Mouse (Mus musculus): Measurements from ENCODE around the gene Tmem88. TPM values are rescaled to one million over a fixed set of nuclear protein-coding genes. Genes with fewer than 3 reads are reported as not detected.

Tmem88 gene
- 14.4 and 15.4 TPM in 2 replicates for polyA plus RNA-seq (2016; fragmentation: Nextera tagmentation; extraction: Ambion mirVana)

DNA sequence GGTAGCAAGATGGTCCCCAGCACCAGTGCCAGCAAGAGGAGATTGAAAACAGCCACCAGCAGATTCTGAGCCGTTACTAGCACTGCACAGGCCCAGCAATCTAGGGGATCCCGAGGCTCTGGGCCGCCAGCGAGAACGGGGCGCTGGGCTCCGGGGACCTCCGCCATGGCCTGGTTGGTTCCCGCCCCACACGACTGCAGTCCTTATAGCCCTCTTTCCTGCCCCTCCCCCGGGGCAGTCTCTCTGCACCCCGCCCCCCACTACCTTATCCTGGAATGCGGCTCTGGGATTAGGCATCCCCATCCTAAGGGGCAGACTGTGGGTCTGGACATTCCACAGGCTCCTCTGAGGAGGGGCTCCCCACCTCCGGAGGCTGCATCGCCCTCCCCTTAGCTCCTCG is at the start of gene Tmem88:
Gene Tmem88, minus strand, starts transcription at position 176 of the 400 bp plus-strand sequence.
- ATAC-seq: no peak
- WGBS (ENCODE audit: insufficient replicate concordance): 19% methylated on average over 16 of the region's 16 CpGs

GRCm38 (mm10) chr11:69447299-69447698 is 49.3 kb upstream of the Tmem88 start:
- 71% methylated on average over 7 of the region's 7 CpGs for WGBS (ENCODE audit: insufficient replicate concordance)
- no peak for ATAC-seq
- no peaks in the 10 kb centered on the region for H3K36me3 ChIP-seq
- H3K4me3 ChIP-seq: no peak overlapping the region
- peaks cover 4% of the 10 kb centered on the region for H3K4me1 ChIP-seq
- H3K27me3 ChIP-seq (replicated peaks): peaks cover 12% of the 10 kb centered on the region
- no peak overlapping the region for H3K9ac ChIP-seq
- no peak overlapping the region for H3K27ac ChIP-seq
- no peaks in the 10 kb centered on the region for H3K9me3 ChIP-seq (replicated peaks)
- no peak overlapping the region for H3K4me2 ChIP-seq

More for the DNA sequence above, at the start of gene Tmem88:
- H3K36me3 ChIP-seq: peaks cover 37% of the 10 kb centered on the region
- peak within 1 kb of the TSS; percentile 94 for H3K4me2 ChIP-seq
- peak within 1 kb of the TSS; percentile 79 for H3K4me3 ChIP-seq
- H3K9me3 ChIP-seq (replicated peaks): no peaks in the 10 kb centered on the region
- H3K27ac ChIP-seq: peak within 1 kb of the TSS; percentile 95
- peaks cover 52% of the 10 kb centered on the region for H3K4me1 ChIP-seq
- peak within 1 kb of the TSS; percentile 91 for H3K9ac ChIP-seq
- peaks cover 8% of the 10 kb centered on the region; the same call in 1 of the 2 replicates for H3K27me3 ChIP-seq (replicated peaks)

DNA sequence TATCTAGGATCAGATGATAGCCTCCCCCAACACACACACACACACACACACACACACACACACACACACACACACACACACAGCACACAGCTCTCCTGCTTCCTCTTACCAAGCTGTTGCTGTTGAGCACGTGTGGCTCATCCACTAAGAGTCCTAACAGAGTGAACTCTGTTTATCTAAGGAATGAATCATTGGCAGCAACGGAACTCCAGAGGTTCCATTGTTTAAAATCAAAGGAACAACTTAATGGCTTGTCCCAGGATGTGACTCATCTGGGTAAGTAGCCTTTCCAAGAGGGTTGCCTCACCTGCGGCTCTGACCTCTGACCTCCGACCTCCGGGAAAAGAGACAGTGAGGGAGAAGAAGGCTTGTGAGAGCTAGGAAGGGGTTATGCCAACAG is 45.3 kb upstream of the Tmem88 start:
- no peak overlapping the region for H3K9ac ChIP-seq
- H3K9me3 ChIP-seq (replicated peaks): no peaks in the 10 kb centered on the region
- peaks cover 5% of the 10 kb centered on the region for H3K27me3 ChIP-seq (replicated peaks)
- WGBS (ENCODE audit: insufficient replicate concordance): 37% methylated on average over 5 of the region's 5 CpGs
- H3K27ac ChIP-seq: no peak overlapping the region
- no peaks in the 10 kb centered on the region for H3K4me1 ChIP-seq
- H3K4me3 ChIP-seq: no peak overlapping the region
- no peaks in the 10 kb centered on the region for H3K36me3 ChIP-seq
- no peak overlapping the region for H3K4me2 ChIP-seq
- ATAC-seq: no peak

DNA sequence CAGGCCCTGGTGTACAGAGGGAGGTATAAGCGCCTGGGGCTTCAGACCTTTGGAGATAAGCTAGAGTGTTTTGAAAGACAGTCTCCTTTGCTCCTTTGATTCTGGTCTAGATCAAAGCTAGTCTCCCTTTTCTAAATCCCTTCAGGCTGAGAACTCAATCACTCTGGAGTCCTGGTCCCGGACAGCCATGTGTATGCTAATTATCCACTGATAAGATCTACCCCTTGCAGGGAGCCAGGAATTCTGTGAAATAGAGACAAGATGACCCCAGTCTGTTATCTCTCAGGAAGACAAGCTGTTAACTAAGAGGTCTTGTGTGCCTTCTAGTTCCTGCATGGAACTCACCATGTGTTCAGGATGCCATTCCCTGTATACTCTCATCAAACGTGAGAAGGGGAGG is 39.3 kb upstream of the Tmem88 start:
- no peak for ATAC-seq
- H3K9me3 ChIP-seq (replicated peaks): no peaks in the 10 kb centered on the region
- 32% methylated on average over 3 of the region's 3 CpGs for WGBS (ENCODE audit: insufficient replicate concordance)
- no peaks in the 10 kb centered on the region for H3K4me1 ChIP-seq
- H3K9ac ChIP-seq: no peak overlapping the region
- no peaks in the 10 kb centered on the region for H3K36me3 ChIP-seq
- no peak overlapping the region for H3K27ac ChIP-seq
- H3K4me3 ChIP-seq: no peak overlapping the region
- H3K27me3 ChIP-seq (replicated peaks): peaks cover 45% of the 10 kb centered on the region
- no peak overlapping the region for H3K4me2 ChIP-seq

DNA sequence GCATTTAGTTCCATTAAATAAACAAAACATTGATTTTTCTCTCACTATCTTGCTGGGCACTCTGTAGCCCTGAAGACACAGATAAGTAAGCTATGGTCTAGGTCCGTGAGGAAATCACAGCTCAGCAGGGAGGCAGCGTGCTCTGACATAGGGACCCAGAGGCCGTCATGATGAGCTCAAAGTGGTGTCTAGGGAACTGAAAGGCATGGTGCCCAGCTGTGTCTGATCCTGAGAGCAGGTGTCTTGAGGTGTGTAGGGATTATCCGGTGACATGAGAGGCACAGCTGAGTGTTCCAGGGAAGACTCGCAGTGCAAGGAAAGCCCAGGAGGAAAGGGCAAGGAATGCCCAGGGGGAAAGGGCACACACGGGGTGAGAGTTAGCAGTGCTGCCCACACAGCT is 35.2 kb upstream of the Tmem88 start:
- Histone ChIP-seq H3K9ac (no peak overlapping the region), H3K4me3 (no peak overlapping the region), H3K4me1 (peaks cover 12% of the 10 kb centered on the region), H3K27ac (no peak overlapping the region), H3K27me3 (replicated peaks) (peaks cover 51% of the 10 kb centered on the region), H3K36me3 (no peaks in the 10 kb centered on the region), H3K4me2 (no peak overlapping the region), H3K9me3 (replicated peaks) (no peaks in the 10 kb centered on the region)
- no peak for ATAC-seq
- WGBS (ENCODE audit: insufficient replicate concordance): 55% methylated on average over 6 of the region's 6 CpGs

DNA sequence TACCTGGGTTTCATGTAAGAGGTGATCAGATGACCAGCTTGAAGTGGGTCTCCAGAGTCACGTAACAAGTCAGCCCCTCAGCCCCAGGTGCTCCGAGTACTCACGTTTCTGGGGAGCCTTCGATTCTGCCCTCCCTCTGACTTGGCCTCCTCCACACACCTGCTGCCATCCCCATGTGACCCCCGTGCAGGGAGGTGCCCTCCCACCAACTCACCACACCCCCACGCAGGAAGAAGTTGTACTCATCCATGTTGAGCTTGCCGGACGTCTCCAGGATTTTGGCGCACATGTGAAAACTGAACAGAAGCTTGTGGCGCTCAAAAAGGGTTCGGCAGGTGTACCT is 34.6 kb upstream of the Tmem88 start:
- no peak for ATAC-seq
- Histone ChIP-seq H3K4me1 (peaks cover 12% of the 10 kb centered on the region), H3K9ac (no peak overlapping the region), H3K9me3 (replicated peaks) (no peaks in the 10 kb centered on the region), H3K4me3 (no peak overlapping the region), H3K27ac (no peak overlapping the region), H3K4me2 (no peak overlapping the region), H3K27me3 (replicated peaks) (peaks cover 46% of the 10 kb centered on the region), H3K36me3 (no peaks in the 10 kb centered on the region)
- 61% methylated on average over 11 of the region's 11 CpGs for whole genome bisulfite sequencing (ENCODE audit: insufficient replicate concordance)

DNA sequence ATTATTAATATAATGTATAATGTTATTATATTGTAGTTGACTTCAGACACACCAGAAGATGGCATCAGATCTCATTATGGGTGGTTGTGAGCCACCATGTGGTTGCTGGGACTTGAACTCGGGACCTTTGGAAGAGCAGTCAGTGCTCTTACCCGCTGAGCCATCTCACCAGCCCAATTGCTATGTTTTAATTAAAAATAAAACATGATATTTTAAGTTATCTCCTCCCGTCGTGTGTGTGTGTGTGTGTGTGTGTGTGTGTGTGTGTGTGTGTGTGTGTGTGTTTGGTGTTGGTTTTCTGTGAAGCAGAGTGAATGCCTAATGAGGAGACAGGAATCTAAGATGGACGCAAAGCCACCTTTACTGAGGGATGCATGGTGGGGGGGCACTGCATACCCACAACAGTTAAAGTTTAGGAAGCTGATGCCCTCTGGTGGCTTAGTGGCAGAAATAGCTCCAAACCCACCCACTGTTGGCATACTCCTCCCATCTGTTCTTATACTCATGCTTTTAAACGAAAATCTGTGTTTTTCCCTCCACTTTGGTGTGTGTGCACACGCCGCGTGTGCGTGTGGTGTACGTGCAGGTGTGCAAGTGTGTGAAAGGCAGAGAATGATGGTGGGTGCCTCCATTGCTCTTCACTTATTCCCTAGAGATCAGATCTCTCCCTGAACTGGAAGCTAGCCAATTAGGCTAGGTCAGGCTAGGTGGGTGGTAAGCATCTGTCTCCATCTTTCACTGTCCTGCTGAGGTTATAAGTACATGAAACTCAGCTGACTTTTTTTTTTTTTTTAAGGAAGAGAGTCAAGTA is 34.0 kb upstream of the Tmem88 start:
- no peak overlapping the region for H3K27ac ChIP-seq
- no peaks in the 10 kb centered on the region for H3K9me3 ChIP-seq (replicated peaks)
- H3K36me3 ChIP-seq: no peaks in the 10 kb centered on the region
- no peak overlapping the region for H3K4me3 ChIP-seq
- peaks cover 41% of the 10 kb centered on the region for H3K27me3 ChIP-seq (replicated peaks)
- H3K4me2 ChIP-seq: no peak overlapping the region
- peaks cover 12% of the 10 kb centered on the region for H3K4me1 ChIP-seq
- H3K9ac ChIP-seq: no peak overlapping the region
- 32% methylated on average over 11 of the region's 11 CpGs for WGBS (ENCODE audit: insufficient replicate concordance)
- peak; percentile 55; the same call in 1 of the 2 replicates for ATAC-seq

- Histone ChIP-seq H3K4me2 (no peak overlapping the region), H3K27ac (no peak overlapping the region), H3K9me3 (replicated peaks) (no peaks in the 10 kb centered on the region), H3K36me3 (no peaks in the 10 kb centered on the region), H3K4me3 (no peak overlapping the region), H3K27me3 (replicated peaks) (peaks cover 34% of the 10 kb centered on the region), H3K4me1 (peaks cover 24% of the 10 kb centered on the region), H3K9ac (no peak overlapping the region)
- no peak for ATAC-seq
- 76% methylated on average over 15 of the region's 15 CpGs for WGBS (ENCODE audit: insufficient replicate concordance)
These were observed 32.6 kb upstream of the Tmem88 start for GRCm38 (mm10) chr11:69430631-69431030.

DNA sequence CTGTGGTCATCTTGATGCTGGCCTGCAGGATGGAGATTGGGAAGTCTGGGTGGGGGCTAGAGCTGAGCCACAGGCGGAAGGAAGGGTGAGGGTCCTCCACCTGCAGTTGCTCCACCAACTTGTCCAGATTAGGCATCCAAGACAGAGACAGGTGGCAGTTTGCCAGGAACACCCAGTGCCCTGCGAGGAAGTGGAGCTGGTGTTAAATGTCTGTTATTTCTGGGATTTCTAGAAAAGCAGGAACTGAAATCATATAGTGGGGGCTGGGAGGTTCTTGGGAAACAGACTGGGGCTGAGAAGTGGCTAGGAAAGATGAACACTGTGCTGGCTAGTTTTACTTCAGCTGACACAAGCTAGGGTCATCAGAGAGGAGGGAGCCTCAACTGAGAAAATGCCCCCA is 31.3 kb upstream of the Tmem88 start:
- no peak for ATAC-seq
- H3K9ac ChIP-seq: no peak overlapping the region
- peaks cover 23% of the 10 kb centered on the region for H3K27me3 ChIP-seq (replicated peaks)
- H3K4me1 ChIP-seq: peaks cover 32% of the 10 kb centered on the region
- H3K9me3 ChIP-seq (replicated peaks): no peaks in the 10 kb centered on the region
- H3K27ac ChIP-seq: no peak overlapping the region
- 24% methylated on average over 2 of the region's 2 CpGs for WGBS (ENCODE audit: insufficient replicate concordance)
- H3K4me2 ChIP-seq: no peak overlapping the region
- no peaks in the 10 kb centered on the region for H3K36me3 ChIP-seq
- no peak overlapping the region for H3K4me3 ChIP-seq

DNA sequence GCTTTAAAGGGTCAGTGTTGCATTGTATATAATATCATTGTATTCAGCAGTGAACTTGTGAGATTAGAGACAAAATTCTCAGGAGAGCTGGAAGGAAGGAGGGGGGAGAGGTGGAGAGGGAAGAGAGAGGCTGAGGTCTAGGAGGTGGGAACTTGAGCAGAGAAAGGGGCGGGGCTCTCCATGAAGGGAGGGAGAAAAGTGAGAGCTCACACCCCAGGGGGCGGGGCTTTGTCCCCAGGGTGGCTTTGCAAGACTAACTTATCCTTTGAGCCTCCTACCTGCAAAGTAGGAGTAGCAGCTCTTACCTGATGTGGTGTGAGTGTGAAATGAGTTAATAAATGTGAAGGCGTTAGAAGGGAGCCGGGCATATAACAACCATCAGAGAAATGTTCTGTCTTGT is 30.7 kb upstream of the Tmem88 start:
- no peak for ATAC-seq
- H3K9me3 ChIP-seq (replicated peaks): no peaks in the 10 kb centered on the region
- H3K9ac ChIP-seq: no peak overlapping the region
- peaks cover 37% of the 10 kb centered on the region for H3K4me1 ChIP-seq
- no peaks in the 10 kb centered on the region for H3K36me3 ChIP-seq
- peaks cover 20% of the 10 kb centered on the region for H3K27me3 ChIP-seq (replicated peaks)
- H3K4me3 ChIP-seq: no peak overlapping the region
- H3K4me2 ChIP-seq: no peak overlapping the region
- H3K27ac ChIP-seq: no peak overlapping the region
- 21% methylated on average over 4 of the region's 4 CpGs for WGBS (ENCODE audit: insufficient replicate concordance)

- WGBS (ENCODE audit: insufficient replicate concordance): 32% methylated on average over 2 of the region's 2 CpGs
- Histone ChIP-seq H3K4me3 (no peak overlapping the region), H3K4me1 (peaks cover 49% of the 10 kb centered on the region), H3K36me3 (no peaks in the 10 kb centered on the region), H3K9me3 (replicated peaks) (no peaks in the 10 kb centered on the region), H3K27me3 (replicated peaks) (peaks cover 31% of the 10 kb centered on the region), H3K27ac (0 out of 2 replicates have a peak overlapping the region, but pooled peaks have one; percentile 42), H3K4me2 (no peak overlapping the region), H3K9ac (no peak overlapping the region)
- ATAC-seq: peak; percentile 57; the same call in 1 of the 2 replicates
These were observed 28.2 kb upstream of the Tmem88 start for GRCm38 (mm10) chr11:69426246-69426645.

GRCm38 (mm10) chr11:69423885-69424284 is 25.9 kb upstream of the Tmem88 start:
- H3K27ac ChIP-seq: no peak overlapping the region
- no peak overlapping the region for H3K4me3 ChIP-seq
- H3K27me3 ChIP-seq (replicated peaks): peaks cover 33% of the 10 kb centered on the region
- no peaks in the 10 kb centered on the region for H3K36me3 ChIP-seq
- WGBS (ENCODE audit: insufficient replicate concordance): 25% methylated on average over 6 of the region's 6 CpGs
- ATAC-seq: no peak
- peaks cover 66% of the 10 kb centered on the region for H3K4me1 ChIP-seq
- H3K4me2 ChIP-seq: no peak overlapping the region
- no peak overlapping the region; the same call in 1 of the 2 replicates for H3K9ac ChIP-seq
- H3K9me3 ChIP-seq (replicated peaks): no peaks in the 10 kb centered on the region
